Mouse (Mus musculus) MEL (cell line): ENCODE results near the gene Hmcn2. TPM values are rescaled to one million over a fixed set of nuclear protein-coding genes. Genes with fewer than 3 reads are reported as not detected.

Experiments used
- DNase-seq: peaks from one replicate; pipeline ENCODE4 v3.0.0; 2011; ENCODE audit warnings: low read depth, low spot score
- H3K27ac ChIP-seq: 2 replicates; pipeline ENCODE4 v1.5.1; 2012; ENCODE audit warnings: low read depth, mild to moderate bottlenecking, control low read depth, low read length, moderate library complexity; ENCODE audit not compliant: control insufficient read depth
- H3K27me3 ChIP-seq, 2 experiments: fragments of 150-350 bp in 1 of 2; sonication (generic) in 1 of 2; 2 replicates each; pipeline ENCODE4 v1.6.1; 2012; ENCODE audit warnings: low read length in 2 of 2, mild to moderate bottlenecking in 2 of 2, improper control_type of control experiment in 1 of 2, moderate library complexity in 1 of 2; ENCODE audit not compliant: insufficient read depth in 2 of 2, control insufficient read depth in 1 of 2
- H3K36me3 ChIP-seq, 2 experiments: 2 replicates each; pipeline ENCODE4 v1.6.1; 2012 to 2014; ENCODE audit warnings: low read length in 2 of 2, improper control_type of control experiment in 1 of 2, inconsistent platforms in 1 of 2, mild to moderate bottlenecking in 1 of 2; ENCODE audit not compliant: insufficient read depth in 2 of 2, control insufficient read depth in 1 of 2
- H3K4me1 ChIP-seq, 2 experiments: fragments of 150-350 bp in 1 of 2; sonication (generic) in 1 of 2; 2 replicates each; pipeline ENCODE4 v1.6.1; 2012; ENCODE audit warnings: low read length in 2 of 2, improper control_type of control experiment in 1 of 2, mild to moderate bottlenecking in 1 of 2; ENCODE audit not compliant: insufficient read depth in 2 of 2, control insufficient read depth in 1 of 2
- H3K4me3 ChIP-seq, 2 experiments: fragments of 150-350 bp in 1 of 2; sonication (generic) in 1 of 2; 2 replicates each; pipeline ENCODE4 v1.5.1; 2012; ENCODE audit warnings: low read depth in 2 of 2, low read length in 2 of 2, mild to moderate bottlenecking in 2 of 2, moderate library complexity in 2 of 2, control low read depth in 1 of 2, improper control_type of control experiment in 1 of 2; ENCODE audit not compliant: control insufficient read depth in 1 of 2, insufficient read depth in 1 of 2
- H3K79me2 ChIP-seq: 2 replicates; pipeline ENCODE4 v1.6.1; 2012; ENCODE audit warnings: mild to moderate bottlenecking, low read length, moderate library complexity; ENCODE audit not compliant: control insufficient read depth, poor library complexity, insufficient read depth
- H3K9ac ChIP-seq: 2 replicates; pipeline ENCODE4 v1.6.1; 2012; ENCODE audit warnings: low read depth, mild to moderate bottlenecking, control low read depth, low read length, moderate library complexity; ENCODE audit not compliant: control insufficient read depth, poor library complexity, severe bottlenecking
- H3K9me3 ChIP-seq: fragments of 150-350 bp; sonication (generic); replicated peaks from 2 replicates; pipeline ENCODE4 v1.6.1; 2012; ENCODE audit warnings: mild to moderate bottlenecking, low read length, improper control_type of control experiment, moderate library complexity; ENCODE audit not compliant: insufficient read depth
- BHLHE40 ChIP-seq: IDR thresholded peaks from 2 replicates; pipeline ENCODE4 v1.6.1; 2012; ENCODE audit warnings: low read depth, mild to moderate bottlenecking, inconsistent platforms, low read length, improper control_type of control experiment, borderline replicate concordance
- CHD1 ChIP-seq: IDR thresholded peaks from 2 replicates; pipeline ENCODE4 v1.6.1; 2012; ENCODE audit warnings: low read depth, mild to moderate bottlenecking, inconsistent platforms, low read length, improper control_type of control experiment
- ELF1 ChIP-seq: IDR thresholded peaks from 2 replicates; pipeline ENCODE4 v1.6.1; 2014; ENCODE audit warnings: low read depth, mild to moderate bottlenecking, inconsistent platforms, low read length, improper control_type of control experiment, moderate library complexity
- EP300 ChIP-seq, 2 experiments: IDR thresholded peaks; 2 replicates each; pipeline ENCODE4 v1.6.1; 2011; ENCODE audit warnings: improper control_type of control experiment in 2 of 2, low read length in 2 of 2, low read depth in 1 of 2, mild to moderate bottlenecking in 1 of 2
- GABPA ChIP-seq: IDR thresholded peaks from 2 replicates; pipeline ENCODE4 v1.6.1; 2012; ENCODE audit warnings: low read depth, mild to moderate bottlenecking, inconsistent platforms, low read length, improper control_type of control experiment, moderate library complexity
- GATA1 ChIP-seq: IDR thresholded peaks from 2 replicates; pipeline ENCODE4 v1.6.1; 2011; ENCODE audit warnings: low read depth, low read length, improper control_type of control experiment
- MAFK ChIP-seq: IDR thresholded peaks from 2 replicates; pipeline ENCODE4 v1.6.1; 2011; ENCODE audit warnings: low read depth, mild to moderate bottlenecking, low read length, improper control_type of control experiment, borderline replicate concordance
- MAZ ChIP-seq: IDR thresholded peaks from 2 replicates; pipeline ENCODE4 v1.6.1; 2012; ENCODE audit warnings: low read depth, mild to moderate bottlenecking, inconsistent platforms, low read length, improper control_type of control experiment
- MXI1 ChIP-seq: IDR thresholded peaks from 2 replicates; pipeline ENCODE4 v1.6.1; 2011; ENCODE audit warnings: mild to moderate bottlenecking, low read depth, low read length, improper control_type of control experiment
- MYC ChIP-seq: IDR thresholded peaks from 2 replicates; pipeline ENCODE4 v1.6.1; 2011; ENCODE audit warnings: low read depth, mild to moderate bottlenecking, low read length, improper control_type of control experiment, moderate library complexity
- NRF1 ChIP-seq: IDR thresholded peaks from 2 replicates; pipeline ENCODE4 v1.6.1; 2014; ENCODE audit warnings: low read depth, mild to moderate bottlenecking, inconsistent platforms, low read length, improper control_type of control experiment, moderate library complexity; ENCODE audit not compliant: poor library complexity, insufficient read depth, severe bottlenecking
- POLR2A ChIP-seq, 2 experiments: IDR thresholded peaks; 2 replicates each; pipeline ENCODE4 v1.6.1; 2011 to 2012; ENCODE audit warnings: low read length in 2 of 2, mild to moderate bottlenecking in 2 of 2, control low read depth in 1 of 2, improper control_type of control experiment in 1 of 2, low read depth in 1 of 2, moderate library complexity in 1 of 2; ENCODE audit not compliant: control insufficient read depth in 1 of 2, insufficient read depth in 1 of 2, poor library complexity in 1 of 2
- SIN3A ChIP-seq: IDR thresholded peaks from 2 replicates; pipeline ENCODE4 v1.6.1; 2012; ENCODE audit warnings: low read length, improper control_type of control experiment, inconsistent platforms
- TBP ChIP-seq: IDR thresholded peaks from 2 replicates; pipeline ENCODE4 v1.8.0; 2011; ENCODE audit warnings: low read depth, low read length, improper control_type of control experiment
- USF1 ChIP-seq: IDR thresholded peaks from 2 replicates; pipeline ENCODE4 v1.6.1; 2014; ENCODE audit warnings: low read depth, mild to moderate bottlenecking, inconsistent platforms, low read length, improper control_type of control experiment, moderate library complexity
- USF2 ChIP-seq, 2 experiments: IDR thresholded peaks; 2 replicates each; pipeline ENCODE4 v1.6.1; 2011 to 2012; ENCODE audit warnings: improper control_type of control experiment in 2 of 2, low read length in 2 of 2, borderline replicate concordance in 1 of 2, inconsistent platforms in 1 of 2, low read depth in 1 of 2, mild to moderate bottlenecking in 1 of 2; ENCODE audit not compliant: insufficient read depth in 1 of 2
- ZNF384 ChIP-seq: IDR thresholded peaks from 2 replicates; pipeline ENCODE4 v1.6.1; 2012; ENCODE audit warnings: low read depth, mild to moderate bottlenecking, inconsistent platforms, low read length, improper control_type of control experiment
- polyA plus RNA-seq, 2 experiments: library from polyadenylated mRNA; stranded (reverse) in 1 of 2; unstranded in 1 of 2; fragments of >175 nt in 1 of 2; fragments of >200 nt in 1 of 2; gene quantifications; 2 replicates each; pipeline versions ENCODE4 v1.2.1 to v1.2.4; 2012; ENCODE audit warnings: low replicate concordance in 2 of 2, low read depth in 1 of 2; ENCODE audit not compliant: insufficient read length in 2 of 2, insufficient read depth in 1 of 2, missing spikeins in 1 of 2
- total RNA-seq: library from RNA; depleted of rRNA; stranded (reverse); fragments of 300-350 nt; gene quantifications from 2 replicates; pipeline ENCODE4 v1.2.3, GENCODE M21; 2012

Hmcn2 gene
- total and polyA plus RNA-seq, 3 experiments = 0.18 TPM; not detected in 2

DNA sequence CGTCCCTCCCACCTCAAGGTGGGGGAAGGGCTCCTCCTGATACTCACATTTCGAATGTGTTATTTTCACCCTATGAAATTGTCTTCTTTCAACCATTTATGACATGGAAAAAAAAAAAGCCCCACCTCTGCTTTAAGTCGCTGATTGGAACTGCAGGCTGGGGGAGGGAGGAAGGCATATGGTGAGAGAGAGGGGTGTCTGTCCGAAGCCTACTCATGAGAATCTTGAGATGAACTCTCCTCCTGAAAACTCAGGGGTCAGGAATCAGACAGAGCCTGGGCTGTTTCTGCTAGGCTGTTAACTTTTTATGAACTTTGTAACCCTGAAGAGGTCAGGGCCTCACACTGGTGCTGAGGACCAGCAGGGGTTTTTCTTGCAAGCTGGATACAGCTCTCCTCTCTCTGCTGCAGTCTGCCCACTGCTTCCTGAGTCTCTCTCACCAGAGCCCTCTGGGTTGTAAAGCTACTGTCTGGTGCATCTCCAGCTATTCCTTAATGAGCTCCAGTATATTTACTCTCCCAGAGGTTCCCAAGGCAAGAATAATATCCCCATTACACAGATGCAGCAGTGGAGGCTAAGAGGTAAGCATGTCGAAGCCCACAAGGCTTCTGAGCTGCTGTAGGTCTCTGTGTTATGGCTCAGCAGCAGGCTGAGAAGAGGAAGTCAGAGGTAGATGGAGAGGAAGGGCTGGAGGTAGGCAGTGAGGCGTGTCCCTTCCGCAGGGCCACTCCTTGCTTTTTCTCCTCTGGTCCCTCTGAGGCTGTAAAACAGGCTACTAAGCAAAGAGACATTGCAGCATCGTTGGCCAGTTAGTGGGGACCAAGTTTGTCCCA is 149.7 kb downstream of the Hmcn2 start:
- Histone ChIP-seq H3K36me3 (no peaks in the 10 kb centered on the region; a peak in 1 of 4 replicates), H3K79me2 (no peaks in the 10 kb centered on the region), H3K27me3 (no peaks in the 10 kb centered on the region), H3K9me3 (no peaks in the 10 kb centered on the region), H3K4me1 (peaks cover 7 to 25% of the 10 kb centered on the region in 2 experiments), H3K9ac (no peak overlapping the region), H3K27ac (no peak overlapping the region), H3K4me3 (no peak overlapping the region)
- peak; percentile 68 for DNase-seq
- TF ChIP-seq GABPA (no peak), GATA1 (no peak), MYC (no peak), MXI1 (no peak), POLR2A (IDR thresholded peaks at IDR 0.05; ENCODE audit: control insufficient read depth in 1 of 2, insufficient read depth in 1 of 2, low read depth in 1 of 2, low read length in 2 of 2, poor library complexity in 1 of 2) (peak in 1 of 2 experiments; percentile 44; a peak in 1 of 4 replicates), TBP (0 out of 2 replicates have a peak, but pooled peaks have one; percentile 54), SIN3A (no peak)

DNA sequence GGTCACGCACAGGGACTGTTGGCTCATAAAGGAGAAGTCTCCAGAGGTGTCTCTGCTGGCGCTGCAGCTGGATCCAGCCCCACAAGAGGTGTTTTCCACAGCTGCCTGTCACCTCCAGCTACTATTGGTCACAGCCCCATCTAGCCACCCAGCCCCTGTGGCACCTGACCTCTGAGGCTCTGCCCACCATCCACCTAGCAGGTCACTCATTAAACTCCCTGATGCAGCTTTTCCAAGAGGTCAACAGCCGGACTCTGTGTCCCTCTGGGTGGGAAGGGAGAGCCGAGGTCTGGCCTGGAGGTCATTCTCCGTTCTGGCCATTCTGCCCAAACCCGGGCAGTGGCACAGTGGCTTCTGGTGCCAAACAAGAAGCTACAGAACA is 150.3 kb downstream of the Hmcn2 start:
- Histone ChIP-seq H3K4me3 (no peak overlapping the region), H3K4me1 (peaks cover 5 to 19% of the 10 kb centered on the region in 2 experiments), H3K27ac (no peak overlapping the region), H3K79me2 (no peaks in the 10 kb centered on the region), H3K9ac (no peak overlapping the region), H3K9me3 (no peaks in the 10 kb centered on the region), H3K27me3 (no peaks in the 10 kb centered on the region), H3K36me3 (no peaks in the 10 kb centered on the region; a peak in 1 of 4 replicates)
- no peak for DNase-seq
- TF ChIP-seq TBP = no peak
- TF ChIP-seq, all 39 proteins: peak for 0

DNA sequence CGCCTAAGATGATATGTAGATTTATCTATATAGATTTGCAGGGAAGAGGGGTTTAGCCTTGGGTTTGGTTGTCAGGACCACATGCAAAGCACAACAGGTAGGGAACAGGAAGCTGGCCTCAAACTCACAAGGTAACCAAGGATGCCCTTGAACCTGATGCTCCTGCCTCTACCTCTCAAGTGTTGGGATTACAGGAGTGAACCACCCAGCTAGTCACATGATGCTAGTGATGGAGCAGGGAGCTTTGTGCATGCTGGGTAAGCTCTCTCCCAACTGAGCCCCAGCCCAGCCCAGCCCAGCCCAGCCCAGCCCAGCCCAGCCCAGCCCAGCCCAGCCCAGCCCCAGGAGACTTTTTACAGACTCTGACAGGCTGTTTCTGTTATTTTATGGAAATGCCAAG is 153.2 kb downstream of the Hmcn2 start:
- H3K27me3 ChIP-seq = no peaks in the 10 kb centered on the region
- H3K4me3 ChIP-seq = no peak overlapping the region
- H3K79me2 ChIP-seq = no peaks in the 10 kb centered on the region
- H3K36me3 ChIP-seq = no peaks in the 10 kb centered on the region
- no peak overlapping the region for H3K27ac ChIP-seq
- H3K9me3 ChIP-seq = no peaks in the 10 kb centered on the region
- no peak overlapping the region for H3K9ac ChIP-seq
- DNase-seq = no peak
- TF ChIP-seq NRF1 (no peak), USF2 (IDR thresholded peaks at IDR 0.05; ENCODE audit: borderline replicate concordance in 1 of 2, insufficient read depth in 1 of 2, low read depth in 1 of 2, low read length in 2 of 2) (no peak), USF1 (no peak), POLR2A (IDR thresholded peaks at IDR 0.05; ENCODE audit: control insufficient read depth in 1 of 2, insufficient read depth in 1 of 2, low read depth in 1 of 2, low read length in 2 of 2, poor library complexity in 1 of 2) (no peak), TBP (no peak), ELF1 (no peak), EP300 (IDR thresholded peaks at IDR 0.05; ENCODE audit: low read depth in 1 of 2, low read length in 2 of 2) (no peak), BHLHE40 (no peak), GATA1 (no peak), MXI1 (no peak), MAZ (no peak), ZNF384 (no peak), MAFK (no peak), SIN3A (no peak), CHD1 (no peak)
- H3K4me1 ChIP-seq = peaks cover 2 to 13% of the 10 kb centered on the region in 2 experiments
